Comparison of ENCODE assay signal across 8 mouse cellular contexts in the genomic region with DNA sequence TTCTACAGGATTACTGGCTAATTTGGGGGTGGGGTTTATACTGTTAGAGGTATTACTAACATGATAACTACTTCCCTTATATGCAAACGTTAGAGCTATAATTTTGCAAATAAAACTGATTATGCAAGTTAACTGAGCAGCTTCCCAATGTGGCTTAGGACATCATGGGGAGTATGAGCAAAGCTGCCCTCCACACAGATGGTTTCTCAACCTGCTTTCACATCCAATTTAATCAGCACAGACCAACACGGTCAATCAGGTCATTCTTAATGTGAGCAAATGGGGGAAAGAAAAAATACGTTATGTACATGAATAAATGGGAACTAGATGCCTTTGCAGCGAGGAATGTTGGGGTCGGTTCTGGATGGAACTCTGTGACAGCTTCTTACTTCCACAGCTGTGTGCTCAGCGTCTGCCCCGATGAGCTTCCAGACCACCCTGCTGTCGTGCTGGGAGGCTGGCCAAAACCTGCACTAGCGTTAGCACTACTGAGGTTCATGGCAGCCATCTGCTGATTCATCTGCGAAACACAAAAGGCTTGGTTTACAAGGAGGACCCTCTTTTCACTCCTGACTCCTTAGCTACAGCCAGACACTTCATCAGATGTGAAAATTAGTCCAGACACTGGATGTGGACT.
DNase-seq lines count a peak whose midpoint lies in the region; ATAC-seq and TF ChIP-seq lines count a peak whose summit lies in the region.
"Had no signal": no experiment of that assay in that cellular context is flagged by ENCODE, and none has a peak within 500 bp of the region (broad histone marks: within the 10 kb centered on the region; RNA-seq: fewer than 3 reads in every experiment).

No protein-coding gene starts in this region.

- H3K36me3 ChIP-seq in lung, embryonic 14.5 days (ENCODE audit: insufficient read depth) = peaks cover 51% of the 10 kb centered on the region

- H3K4me3 ChIP-seq in lung, embryonic 14.5 days (ENCODE audit: low read depth, low read length) = no peak overlapping the region

- ATAC-seq in lung, embryonic 14.5 days (ENCODE audit: insufficient read depth) = peak; percentile 84

- DNase-seq in lung, embryonic 14.5 days = peak; percentile 71
- DNase-seq in lung, postnatal 10 days = no peak
- peak; percentile 89 for DNase-seq in cerebellum, adult 11-12 months
- peak; percentile 95 to 98 for DNase-seq in cerebellum, postnatal 14 days
- peak; percentile 69 to 74 for DNase-seq in layer of hippocampus, postnatal 14 days (ENCODE audit: low spot score in 2 of 2)
- no peak for DNase-seq in spleen, postnatal 14 days (ENCODE audit: low spot score in 2 of 2)
- DNase-seq in adrenal gland, postnatal 4 days (ENCODE audit: low spot score in 2 of 2) = no peak
- DNase-seq: kidney, postnatal 25 days had no signal

- no peak for TF ChIP-seq CTCF in lung, embryonic 14.5 days (IDR thresholded peaks at IDR 0.05; ENCODE audit: low read depth)

- no peak overlapping the region for H3K27ac ChIP-seq in lung, embryonic 14.5 days (ENCODE audit: low read depth)

- no peak overlapping the region for H3K9ac ChIP-seq in lung, embryonic 14.5 days

- no peaks in the 10 kb centered on the region for H3K4me1 ChIP-seq in lung, embryonic 14.5 days (ENCODE audit: insufficient read depth)

- H3K27me3 ChIP-seq in lung, embryonic 14.5 days (ENCODE audit: insufficient read depth, low read length) = no peaks in the 10 kb centered on the region

- H3K4me2 ChIP-seq in lung, embryonic 14.5 days = no peak overlapping the region

- whole genome bisulfite sequencing in lung, embryonic 14.5 days = 49% methylated on average over 10 of the region's 10 CpGs

- H3K9me3 ChIP-seq in lung, embryonic 14.5 days (ENCODE audit: low read depth, low read length) = no peaks in the 10 kb centered on the region

Comparison
In these comparisons a context has a peak if more than half of its experiments do, and no peak if none do; other contexts are left out.
1. DNase-seq: peak in lung, embryonic 14.5 days (single experiment), cerebellum, adult 11-12 months (single experiment), cerebellum, postnatal 14 days (2 of 2) and layer of hippocampus, postnatal 14 days (2 of 2); none in lung, postnatal 10 days (single experiment), spleen, postnatal 14 days (0 of 2) and adrenal gland, postnatal 4 days (0 of 2).